Mouse (Mus musculus) telencephalon, adult 2 months (tissue): ENCODE measurements around the gene Rtcb.

ENCODE experiments used
- DNase-seq: peaks from one replicate; pipeline ENCODE4 v3.0.0-alpha.2; 2011; ENCODE audit warnings: low read depth, low spot score

Rtcb gene

DNA sequence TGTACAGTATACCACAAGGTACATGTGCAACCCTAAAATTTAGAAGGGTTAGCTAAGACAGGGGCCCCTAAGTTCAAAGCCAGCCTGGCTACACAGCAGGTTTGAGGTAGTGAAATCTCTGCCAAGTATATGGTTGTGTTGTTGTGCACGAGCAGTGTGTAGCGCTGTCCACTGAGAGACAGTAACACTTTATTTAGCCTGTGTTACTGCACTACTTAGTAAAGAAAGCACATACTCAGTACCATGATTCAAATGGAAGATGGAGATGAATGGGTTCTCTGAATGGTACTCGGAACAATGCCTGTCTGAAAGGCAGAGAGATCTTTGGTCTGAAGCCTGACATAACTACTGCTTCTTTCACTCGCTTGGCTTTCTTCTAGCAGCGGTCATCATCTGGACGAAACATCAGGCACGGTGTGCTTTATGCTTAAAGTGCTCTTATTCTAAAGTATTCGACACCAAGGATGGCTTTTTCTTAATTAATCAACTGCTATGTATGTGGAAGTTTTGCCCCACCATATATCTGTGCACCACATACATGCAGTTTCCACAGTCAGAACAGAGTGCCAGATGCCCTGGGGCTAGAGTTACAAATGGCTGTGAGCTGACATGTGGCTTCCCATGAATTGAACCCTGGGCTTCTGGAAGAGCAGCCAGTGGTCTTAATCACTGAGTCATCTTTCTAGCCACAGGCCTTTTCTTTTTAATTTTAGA is 9.0 kb downstream of the Rtcb start:
- DNase-seq = no peak

DNA sequence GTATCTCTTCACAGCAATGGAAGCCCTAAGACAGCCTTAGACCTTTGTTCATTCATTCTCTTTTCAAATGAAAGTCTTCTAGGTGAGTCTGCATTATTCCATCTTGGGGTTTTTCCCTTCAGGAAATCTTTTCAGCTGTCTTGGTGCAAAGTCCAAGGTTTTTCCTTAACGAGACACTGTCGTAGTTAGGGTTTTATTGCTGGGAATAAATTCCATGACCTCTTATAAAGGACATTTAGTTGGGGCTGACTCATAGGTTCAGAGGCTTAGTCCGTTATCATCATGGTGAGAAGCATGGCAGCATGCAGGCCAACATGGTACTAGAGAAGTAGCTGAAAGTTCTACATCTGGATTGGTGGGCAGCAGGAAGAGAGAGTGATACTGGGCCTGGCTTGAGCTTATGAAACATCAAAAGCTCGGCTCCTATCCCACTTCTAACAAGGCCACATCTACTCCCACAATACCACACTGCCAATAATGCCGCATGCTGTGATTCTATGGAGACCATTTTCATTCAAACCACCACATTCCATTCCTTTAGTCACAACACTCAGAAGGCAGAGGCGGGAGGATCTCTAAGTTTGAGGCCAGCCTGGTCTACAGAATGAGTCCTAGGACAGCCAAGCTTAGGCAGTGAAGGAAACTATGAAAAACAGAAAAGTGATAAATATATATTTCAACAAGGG is 21.2 kb downstream of the Rtcb start:
- DNase-seq = no peak

DNA sequence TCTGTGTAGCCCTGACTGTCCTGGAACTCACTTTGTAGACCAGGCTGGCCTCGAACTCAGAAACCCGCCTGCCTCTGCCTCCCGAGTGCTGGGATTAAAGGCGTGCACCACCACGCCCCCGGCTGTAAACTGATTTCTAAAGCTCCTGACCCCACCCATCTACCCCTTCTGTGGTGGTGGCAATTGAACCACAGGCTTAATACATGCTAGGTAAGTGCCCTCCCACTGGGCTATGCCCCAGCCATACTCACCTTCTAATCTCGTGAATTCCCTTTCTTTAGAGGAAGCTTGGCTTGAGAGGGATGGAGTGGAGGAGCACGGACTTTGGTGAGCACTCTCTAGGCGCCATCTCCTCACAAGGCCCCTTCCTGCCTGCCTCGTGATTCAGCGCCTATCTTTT is 27.7 kb downstream of the Rtcb start:
- no peak for DNase-seq

DNA sequence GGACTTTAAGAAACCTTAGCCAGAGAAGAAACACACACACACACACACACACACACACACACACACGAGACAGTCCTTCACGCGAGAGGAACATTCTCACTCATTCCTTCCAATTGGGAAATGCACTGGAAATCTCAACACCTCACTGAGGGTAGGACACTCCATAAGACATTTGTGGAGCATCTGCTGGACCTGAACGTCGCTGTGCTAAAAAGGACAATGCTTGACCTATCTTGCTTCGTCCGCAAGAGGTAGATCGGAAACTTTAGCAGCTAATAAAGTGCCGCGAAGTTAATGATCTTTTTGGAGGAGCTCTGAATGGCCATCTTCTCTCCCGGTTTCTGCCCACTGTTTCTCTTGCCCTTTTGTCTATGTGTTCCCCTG is 28.4 kb downstream of the Rtcb start:
- DNase-seq = no peak

DNA sequence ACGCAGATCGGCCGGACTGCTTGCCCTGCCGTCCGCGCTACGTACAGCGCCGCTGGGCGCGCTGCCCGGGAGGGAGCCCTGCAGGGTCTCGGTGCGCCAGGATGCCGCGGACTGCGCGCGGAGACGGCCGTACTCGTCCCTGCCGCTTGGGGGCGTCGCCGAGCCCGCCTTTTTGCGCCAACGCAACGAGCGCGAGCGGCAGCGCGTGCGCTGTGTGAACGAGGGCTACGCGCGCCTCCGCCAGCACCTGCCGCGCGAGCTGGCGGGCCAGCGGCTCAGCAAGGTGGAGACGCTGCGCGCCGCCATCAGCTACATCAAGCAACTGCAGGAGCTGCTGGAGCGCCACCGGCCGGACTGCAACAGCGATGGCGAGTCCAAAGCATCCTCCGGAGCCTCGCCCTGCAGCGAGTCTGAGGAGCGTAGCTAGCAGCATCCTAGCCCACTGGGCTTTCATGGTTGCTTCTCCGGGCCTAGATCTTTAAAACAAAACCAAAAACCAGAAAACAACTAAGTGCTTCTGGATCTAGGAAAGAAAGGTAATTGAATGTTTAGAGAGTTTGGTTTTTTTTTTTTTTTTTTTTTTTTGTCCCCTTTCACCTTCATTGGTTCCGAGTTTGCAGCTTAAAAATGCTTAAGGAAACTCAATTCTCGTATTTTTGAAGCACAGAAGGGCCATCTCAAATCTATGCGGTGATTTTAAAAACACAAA is 29.0 kb downstream of the Rtcb start:
- DNase-seq = peak; percentile 79

DNA sequence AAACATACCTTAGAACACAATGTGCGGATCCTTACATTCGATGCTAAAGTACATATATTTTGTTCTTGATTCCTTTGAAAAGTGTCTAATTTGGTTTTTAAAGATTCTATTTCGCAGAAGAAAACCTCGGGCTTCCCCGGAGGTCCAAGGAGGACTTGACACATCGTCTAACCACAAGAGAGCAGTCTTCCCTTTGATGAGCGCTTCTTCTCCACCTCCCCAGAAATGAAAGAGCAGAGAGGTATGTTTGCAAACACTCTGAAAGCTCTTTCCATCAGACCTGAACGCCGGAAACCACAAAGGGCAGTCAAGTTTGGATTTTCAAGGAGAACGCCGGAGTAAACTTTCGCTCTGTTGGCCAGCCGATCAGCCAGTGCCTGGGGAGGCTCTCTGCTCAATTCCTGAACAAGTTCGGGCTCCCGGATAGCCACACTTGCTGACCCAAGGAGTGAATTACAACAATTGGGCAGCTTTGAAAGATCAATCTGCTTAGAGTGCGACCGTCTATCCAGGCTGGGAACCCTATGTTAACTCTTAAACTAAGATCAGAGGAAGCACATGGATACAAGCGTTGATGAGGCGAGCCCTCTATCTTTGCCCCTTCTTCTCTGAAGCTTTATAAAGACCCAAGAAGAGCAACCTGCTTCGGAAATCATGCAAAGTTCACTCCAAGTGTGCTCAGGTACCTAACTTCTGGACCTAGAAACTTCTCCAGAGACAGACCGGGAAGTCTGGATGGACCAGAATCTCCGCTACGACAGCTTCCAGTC is 29.8 kb downstream of the Rtcb start, which contains the start of gene Ascl4:
Gene Ascl4, plus strand, starts transcription at position 6 of the 770 bp plus-strand sequence.
- DNase-seq = no peak

DNA sequence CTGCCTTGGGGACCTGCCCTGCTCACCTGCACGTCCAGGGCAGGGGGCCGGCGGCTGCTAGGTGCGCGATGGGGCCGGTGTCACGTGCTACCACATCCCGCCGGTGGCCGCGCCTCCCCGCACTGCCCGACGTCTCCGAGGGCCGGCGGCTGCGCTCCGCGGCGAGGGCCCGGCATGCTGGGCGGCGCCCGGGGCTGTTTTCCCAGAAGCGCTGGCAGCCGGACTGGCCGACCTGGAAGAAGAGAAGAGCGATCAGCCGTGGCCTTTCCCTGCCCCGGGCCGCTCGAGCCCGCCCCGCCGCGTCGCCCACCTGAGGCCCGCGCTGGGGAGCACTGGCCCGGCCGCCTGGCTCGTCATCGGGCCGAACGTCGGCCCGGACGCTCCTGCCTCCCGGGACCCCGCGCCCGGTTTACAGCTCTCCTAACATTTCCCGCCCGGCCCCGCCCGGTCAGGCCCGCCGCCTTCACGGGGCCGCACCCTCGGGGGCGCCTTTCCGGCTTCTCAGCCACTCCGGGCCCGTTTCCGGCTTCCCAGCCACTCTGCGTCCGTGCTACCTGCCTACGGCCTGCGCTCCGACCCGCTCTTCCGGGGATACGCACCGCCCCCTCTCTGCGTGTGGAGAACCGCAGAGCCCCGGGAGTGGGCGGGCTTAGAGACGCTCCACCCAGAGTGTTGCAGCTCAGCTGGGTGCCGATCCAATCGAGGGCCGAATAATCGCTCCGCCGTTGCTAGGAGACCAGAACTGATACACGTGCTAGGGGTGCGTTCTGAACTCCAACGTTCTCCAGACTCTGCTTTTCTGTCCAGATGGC is 40.9 kb downstream of the Rtcb start, which contains the start of gene Prdm4:
Gene Prdm4, minus strand, starts transcription at position 645 of the 812 bp plus-strand sequence.
- peak; percentile 99 for DNase-seq
